8 mouse cellular contexts compared by ENCODE assay signal in genomic region chr12:8817467-8818232, GRCm38 (mm10). TPM values are rescaled to one million over a fixed set of nuclear protein-coding genes. Genes with fewer than 3 reads are reported as not detected.
A peak's percentile ranks its signal among the peaks of the same experiment; 100 is the strongest.
DNase-seq lines count a peak whose midpoint lies in the region; ATAC-seq and TF ChIP-seq lines count a peak whose summit lies in the region.

No protein-coding gene starts in this region.

- no peak overlapping the region for H3K4me3 ChIP-seq in lung, embryonic 14.5 days (ENCODE audit: low read depth, low read length)
- H3K4me3 ChIP-seq in lung, adult 2 months (replicated peaks; ENCODE audit: extremely low read depth, low read depth, low read length) = no peak overlapping the region
- no peak overlapping the region for H3K4me3 ChIP-seq in heart, embryonic 13.5 days
- no peak overlapping the region for H3K4me3 ChIP-seq in lung, embryonic 15.5 days
- H3K4me3 ChIP-seq in stomach, embryonic 16.5 days (replicated peaks; ENCODE audit: low read length) = no peak overlapping the region
- no peak overlapping the region for H3K4me3 ChIP-seq in liver, embryonic 11.5 days (ENCODE audit: low read depth, low read length)

- no peaks in the 10 kb centered on the region for H3K27me3 ChIP-seq in lung, embryonic 14.5 days (ENCODE audit: insufficient read depth, low read length)
- H3K27me3 ChIP-seq in heart, embryonic 13.5 days (replicated peaks) = peaks cover 8% of the 10 kb centered on the region; the same call in 1 of the 2 replicates
- no peaks in the 10 kb centered on the region for H3K27me3 ChIP-seq in lung, embryonic 15.5 days
- no peaks in the 10 kb centered on the region for H3K27me3 ChIP-seq in stomach, embryonic 16.5 days (ENCODE audit: control insufficient read depth, insufficient read depth, low read length)
- H3K27me3 ChIP-seq in liver, embryonic 11.5 days (replicated peaks; ENCODE audit: control insufficient read depth, insufficient read depth, low read length) = no peaks in the 10 kb centered on the region

- 0 out of 2 replicates have a peak, but pooled peaks cover 6% of the 10 kb centered on the region for H3K4me1 ChIP-seq in lung, embryonic 14.5 days (ENCODE audit: insufficient read depth)
- H3K4me1 ChIP-seq in lung, adult 2 months (ENCODE audit: control insufficient read depth, insufficient read depth, low read length) = no peaks in the 10 kb centered on the region; the same call in none of the 2 replicates
- peaks cover 12% of the 10 kb centered on the region for H3K4me1 ChIP-seq in heart, embryonic 13.5 days
- peaks cover 7% of the 10 kb centered on the region for H3K4me1 ChIP-seq in lung, embryonic 15.5 days
- peaks cover 19% of the 10 kb centered on the region; the same call in 1 of the 2 replicates for H3K4me1 ChIP-seq in stomach, embryonic 16.5 days (ENCODE audit: control insufficient read depth, insufficient read depth, low read length)
- no peaks in the 10 kb centered on the region for H3K4me1 ChIP-seq in liver, embryonic 11.5 days (replicated peaks; ENCODE audit: control insufficient read depth, insufficient read depth, low read length)

- WGBS in lung, embryonic 14.5 days = 19% methylated on average over 13 of the region's 13 CpGs
- WGBS in lung, adult 2 months = 31% methylated on average over 13 of the region's 13 CpGs
- WGBS in heart, embryonic 13.5 days = 24% methylated on average over 13 of the region's 13 CpGs
- 23% methylated on average over 13 of the region's 13 CpGs for WGBS in lung, embryonic 15.5 days
- 21% methylated on average over 13 of the region's 13 CpGs for whole genome bisulfite sequencing in stomach, embryonic 16.5 days
- WGBS in liver, embryonic 11.5 days = 32% methylated on average over 13 of the region's 13 CpGs

- no peak for TF ChIP-seq POLR2A in lung, adult 2 months (IDR thresholded peaks at IDR 0.05; ENCODE audit: borderline replicate concordance, extremely low read depth, low read depth, low read length)

- peak; percentile 71 for DNase-seq in lung, embryonic 14.5 days
- DNase-seq in lung, adult 2 months = no peak
- peak; percentile 56 for DNase-seq in fibroblast of lung, adult 2 months (ENCODE audit: low read depth)
- DNase-seq in liver, embryonic 11.5 days (ENCODE audit: low spot score) = no peak
- no peak for DNase-seq in cerebellum, adult 9-11 months

- no peak for TF ChIP-seq CTCF in lung, embryonic 14.5 days (IDR thresholded peaks at IDR 0.05; ENCODE audit: low read depth)
- no peak for TF ChIP-seq CTCF in lung, adult 2 months (IDR thresholded peaks at IDR 0.05; ENCODE audit: insufficient read depth, low read length)

- H3K9me3 ChIP-seq in lung, embryonic 14.5 days (ENCODE audit: low read depth, low read length) = no peaks in the 10 kb centered on the region
- no peaks in the 10 kb centered on the region for H3K9me3 ChIP-seq in heart, embryonic 13.5 days
- H3K9me3 ChIP-seq in lung, embryonic 15.5 days = no peaks in the 10 kb centered on the region
- H3K9me3 ChIP-seq in stomach, embryonic 16.5 days (replicated peaks; ENCODE audit: control insufficient read depth, low read length) = no peaks in the 10 kb centered on the region
- no peaks in the 10 kb centered on the region for H3K9me3 ChIP-seq in liver, embryonic 11.5 days (ENCODE audit: control insufficient read depth, low read length)

- no peak overlapping the region for H3K9ac ChIP-seq in lung, embryonic 14.5 days
- H3K9ac ChIP-seq in heart, embryonic 13.5 days = peak overlapping the region; percentile 48; the same call in 1 of the 2 replicates
- H3K9ac ChIP-seq in lung, embryonic 15.5 days = no peak overlapping the region
- H3K9ac ChIP-seq in stomach, embryonic 16.5 days (ENCODE audit: low read length) = peak overlapping the region; percentile 12; the same call in 1 of the 2 replicates
- no peak overlapping the region for H3K9ac ChIP-seq in liver, embryonic 11.5 days (ENCODE audit: low read depth, low read length)

- peak; percentile 93 for ATAC-seq in lung, embryonic 14.5 days (ENCODE audit: insufficient read depth)
- no peak; the same call in 1 of the 2 replicates for ATAC-seq in heart, embryonic 13.5 days (ENCODE audit: extremely low read depth, insufficient number of reproducible peaks, low FRiP score, low TSS enrichment)
- peak; percentile 90 for ATAC-seq in lung, embryonic 15.5 days (ENCODE audit: borderline replicate concordance, extremely low read depth, low FRiP score, low TSS enrichment)
- peak; percentile 90 for ATAC-seq in stomach, embryonic 16.5 days (ENCODE audit: insufficient read depth, low FRiP score)
- ATAC-seq in liver, embryonic 11.5 days (replicated peaks; ENCODE audit: low FRiP score) = no peak

- no peaks in the 10 kb centered on the region for H3K36me3 ChIP-seq in lung, embryonic 14.5 days (ENCODE audit: insufficient read depth)
- H3K36me3 ChIP-seq in heart, embryonic 13.5 days = no peaks in the 10 kb centered on the region
- H3K36me3 ChIP-seq in lung, embryonic 15.5 days = no peaks in the 10 kb centered on the region
- H3K36me3 ChIP-seq in stomach, embryonic 16.5 days (ENCODE audit: control insufficient read depth, insufficient read depth, low read length) = no peaks in the 10 kb centered on the region
- H3K36me3 ChIP-seq in liver, embryonic 11.5 days (ENCODE audit: control insufficient read depth, insufficient read depth, low read length) = no peaks in the 10 kb centered on the region

- H3K4me2 ChIP-seq in lung, embryonic 14.5 days = peak overlapping the region; percentile 32
- peak overlapping the region; percentile 31 for H3K4me2 ChIP-seq in heart, embryonic 13.5 days
- peak overlapping the region; percentile 18; the same call in 1 of the 2 replicates for H3K4me2 ChIP-seq in lung, embryonic 15.5 days
- H3K4me2 ChIP-seq in stomach, embryonic 16.5 days (ENCODE audit: low read depth, low read length) = peak overlapping the region; percentile 29; the same call in 1 of the 2 replicates
- H3K4me2 ChIP-seq in liver, embryonic 11.5 days = no peak overlapping the region

- no peak overlapping the region for H3K27ac ChIP-seq in lung, embryonic 14.5 days (ENCODE audit: low read depth)
- no peak overlapping the region for H3K27ac ChIP-seq in heart, embryonic 13.5 days (replicated peaks)
- H3K27ac ChIP-seq in lung, embryonic 15.5 days = 0 out of 2 replicates have a peak overlapping the region, but pooled peaks have one; percentile 19
- peak overlapping the region; percentile 40 for H3K27ac ChIP-seq in stomach, embryonic 16.5 days (ENCODE audit: low read length)
- H3K27ac ChIP-seq in liver, embryonic 11.5 days (ENCODE audit: low read depth, low read length) = no peak overlapping the region

RNA-seq across cellular contexts. Expression of gene Sdc1, which starts 46.5 kb away (rescaled TPM):
- 101 TPM in 2 replicates for polyA plus RNA-seq in lung, embryonic 14.5 days (2014; fragmentation: Nextera tagmentation; extraction: Ambion mirVana)
- polyA plus RNA-seq in lung, adult 2 months (2012; rRNA removed) = 200 and 209 TPM in 2 replicates
- polyA plus RNA-seq in heart, embryonic 13.5 days (2015; fragmentation: Nextera tagmentation; extraction: Ambion mirVana) = 39.5 and 41.3 TPM in 2 replicates
- polyA plus RNA-seq in lung, embryonic 15.5 days (2015; fragmentation: Nextera tagmentation; extraction: Ambion mirVana) = 139 and 142 TPM in 2 replicates
- polyA plus RNA-seq in stomach, embryonic 16.5 days (2015; fragmentation: Nextera tagmentation; extraction: Ambion mirVana) = 181 and 205 TPM in 2 replicates
- 50.2 and 51.6 TPM in 2 replicates for polyA plus RNA-seq in liver, embryonic 11.5 days (2014; fragmentation: Nextera tagmentation; extraction: Ambion mirVana)

Comparison
In these comparisons a context has a peak if more than half of its experiments do, and no peak if none do; other contexts are left out.
1. DNase-seq: peak in lung, embryonic 14.5 days (single experiment) and fibroblast of lung, adult 2 months (single experiment); none in lung, adult 2 months (single experiment), liver, embryonic 11.5 days (single experiment) and cerebellum, adult 9-11 months (single experiment).
2. H3K27ac ChIP-seq: peak in lung, embryonic 15.5 days (single experiment) and stomach, embryonic 16.5 days (single experiment); none in lung, embryonic 14.5 days (single experiment), heart, embryonic 13.5 days (single experiment) and liver, embryonic 11.5 days (single experiment).
3. ATAC-seq: peak in lung, embryonic 14.5 days (single experiment), lung, embryonic 15.5 days (single experiment) and stomach, embryonic 16.5 days (single experiment); none in heart, embryonic 13.5 days (single experiment) and liver, embryonic 11.5 days (single experiment).
4. H3K9ac ChIP-seq: peak in heart, embryonic 13.5 days (single experiment) and stomach, embryonic 16.5 days (single experiment); none in lung, embryonic 14.5 days (single experiment), lung, embryonic 15.5 days (single experiment) and liver, embryonic 11.5 days (single experiment).